Mouse (Mus musculus) liver, embryonic 14.5 days (tissue): ENCODE data around the gene Rarres2. TPM values are rescaled to one million over a fixed set of nuclear protein-coding genes. Genes with fewer than 3 reads are reported as not detected.
A peak's percentile ranks its signal among the peaks of the same experiment; 100 is the strongest.

Experiments
- ATAC-seq: fragments of 200-750 bp; cut with Nextera tagmentation; 2 replicates; pipeline ENCODE4 v1.8.0; 2017; ENCODE audit warnings: moderate number of reproducible peaks, mild to moderate bottlenecking, moderate library complexity; ENCODE audit not compliant: insufficient read depth
- DNase-seq, 3 experiments: peaks; one replicate each; pipeline ENCODE4 v3.0.0-alpha.2; 2012 to 2013; ENCODE audit warnings: low read depth in 3 of 3, low spot score in 3 of 3
- H3K27ac ChIP-seq: fragments of 300-500 bp; sonication (generic); 2 replicates; pipeline ENCODE4 v1.5.1; 2014; ENCODE audit warnings: moderate library complexity, mild to moderate bottlenecking, control low read depth, inconsistent platforms
- H3K27me3 ChIP-seq: fragments of 300-500 bp; sonication (generic); 2 replicates; pipeline ENCODE4 v1.6.1; 2014; ENCODE audit warnings: mild to moderate bottlenecking, low read length, moderate library complexity; ENCODE audit not compliant: control insufficient read depth, insufficient read depth
- H3K36me3 ChIP-seq: fragments of 300-500 bp; sonication (generic); replicated peaks from 2 replicates; pipeline ENCODE4 v1.6.1; 2014; ENCODE audit warnings: low read depth; ENCODE audit not compliant: control insufficient read depth, insufficient read depth
- H3K4me1 ChIP-seq, 2 experiments: fragments of 200-500 bp in 1 of 2; fragments of 300-500 bp in 1 of 2; sonication (generic) in 1 of 2; replicated peaks; 2 replicates each; pipeline ENCODE4 v1.6.1; 2012 to 2014; ENCODE audit warnings: antibody characterized with exemption in 1 of 2, inconsistent platforms in 1 of 2, low read length in 1 of 2; ENCODE audit not compliant: control insufficient read depth in 2 of 2, insufficient read depth in 2 of 2
- H3K4me2 ChIP-seq: fragments of 300-500 bp; sonication (generic); 2 replicates; pipeline ENCODE4 v1.6.1; 2014; ENCODE audit warnings: low read depth, mild to moderate bottlenecking, control low read depth, moderate library complexity
- H3K4me3 ChIP-seq, 2 experiments: fragments of 200-500 bp in 1 of 2; fragments of 300-500 bp in 1 of 2; sonication (generic) in 1 of 2; 2 replicates each; pipeline ENCODE4 v1.5.1; 2012 to 2014; ENCODE audit warnings: low read depth in 2 of 2, low read length in 2 of 2, mild to moderate bottlenecking in 2 of 2, control low read depth in 1 of 2, inconsistent platforms in 1 of 2, moderate library complexity in 1 of 2; ENCODE audit not compliant: insufficient read depth in 1 of 2
- H3K9ac ChIP-seq: fragments of 300-500 bp; sonication (generic); replicated peaks from 2 replicates; pipeline ENCODE4 v1.6.1; 2014; ENCODE audit warnings: mild to moderate bottlenecking, control low read depth, moderate library complexity
- H3K9me3 ChIP-seq: fragments of 300-500 bp; sonication (generic); 2 replicates; pipeline ENCODE4 v1.6.1; 2016; ENCODE audit warnings: low read length, mixed read lengths; ENCODE audit not compliant: control insufficient read depth
- CTCF ChIP-seq: IDR thresholded peaks from 2 replicates; pipeline ENCODE4 v1.5.1; 2016; ENCODE audit warnings: antibody characterized with exemption, low read depth, control low read depth
- EP300 ChIP-seq: IDR thresholded peaks from 2 replicates; pipeline ENCODE4 v1.6.1; 2016; ENCODE audit warnings: antibody characterized with exemption, low read depth
- WGBS: fragments of 180-500 bp; shearing (Covaris S2); extraction: QIAGEN DNeasy Blood & Tissue Kit; methylation state at CpG from one replicate; pipeline ENCODE4 v1.1.7; 2014; ENCODE audit not compliant: insufficient replicate concordance; 5-methylcytosine and 5-hydroxymethylcytosine counted together
- polyA plus RNA-seq, 2 experiments: library from polyadenylated mRNA; depleted of rRNA in 1 of 2; stranded (reverse) in 1 of 2; unstranded in 1 of 2; fragments of >200 nt; fragmentation: Nextera tagmentation in 1 of 2; extraction: Ambion mirVana in 1 of 2; gene quantifications; 2 replicates each; pipeline versions ENCODE4 v1.2.1 to v1.2.3; 2012 to 2014

The Rarres2 gene
- polyA plus RNA-seq, 2 experiments = 11.3 to 16.3 TPM

DNA sequence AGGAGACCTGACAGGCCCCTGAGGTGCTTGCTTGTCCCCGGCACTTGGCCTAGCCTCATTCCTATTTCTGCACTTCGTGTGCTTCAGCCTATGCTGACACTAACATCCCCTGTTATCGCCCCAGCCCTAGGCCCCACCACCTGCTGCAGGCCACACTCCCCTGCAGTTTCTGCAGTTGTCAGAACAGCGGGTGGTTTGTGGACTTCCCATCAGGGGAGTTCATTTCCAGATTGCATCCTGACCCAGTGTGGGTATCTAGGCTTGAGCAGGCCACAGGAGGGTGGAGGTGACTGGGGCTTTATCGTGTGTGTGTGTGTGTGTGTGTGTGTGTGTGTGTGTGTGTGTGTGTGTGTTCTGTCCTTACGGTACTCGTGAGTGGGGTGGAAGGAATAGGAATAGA is 36.9 kb upstream of the Rarres2 start:
- ATAC-seq (peak; percentile 62; the same call in 1 of the 2 replicates), DNase-seq (no peak)
- Histone ChIP-seq H3K36me3 (no peaks in the 10 kb centered on the region), H3K9ac (no peak overlapping the region), H3K4me3 (no peak overlapping the region), H3K4me1 (no peaks in the 10 kb centered on the region), H3K4me2 (no peak overlapping the region), H3K9me3 (no peaks in the 10 kb centered on the region), H3K27ac (no peak overlapping the region), H3K27me3 (no peaks in the 10 kb centered on the region)
- WGBS = 36% methylated on average over 7 of the region's 7 CpGs
- TF ChIP-seq EP300 = no peak
- TF ChIP-seq CTCF = no peak

DNA sequence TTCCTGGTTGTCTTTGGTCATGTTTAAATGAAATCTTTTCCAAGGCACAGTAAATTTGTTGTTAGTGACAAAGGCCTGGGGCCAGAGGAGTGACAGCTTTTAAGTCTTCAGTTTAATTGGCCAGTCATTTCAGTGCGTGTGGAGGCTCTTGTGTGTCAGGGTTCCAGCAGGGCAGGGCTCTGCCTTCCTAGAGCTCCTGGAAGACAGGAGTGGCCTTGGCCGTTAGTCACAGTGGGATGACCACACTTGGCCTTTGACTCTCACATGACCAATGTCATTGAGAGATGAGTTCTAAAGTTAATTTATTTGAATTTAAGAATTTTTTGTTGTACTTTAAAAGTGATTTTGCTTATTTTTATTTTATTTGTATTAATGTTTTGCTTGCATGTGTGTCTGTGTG is 35.5 kb upstream of the Rarres2 start:
- 71% methylated on average over 2 of the region's 2 CpGs for WGBS
- Histone ChIP-seq H3K4me1 (no peaks in the 10 kb centered on the region), H3K9ac (no peak overlapping the region), H3K4me3 (no peak overlapping the region), H3K4me2 (no peak overlapping the region), H3K27ac (no peak overlapping the region), H3K36me3 (no peaks in the 10 kb centered on the region), H3K27me3 (no peaks in the 10 kb centered on the region), H3K9me3 (no peaks in the 10 kb centered on the region)
- DNase-seq (no peak), ATAC-seq (no peak)
- TF ChIP-seq EP300 (no peak), CTCF (no peak)

DNA sequence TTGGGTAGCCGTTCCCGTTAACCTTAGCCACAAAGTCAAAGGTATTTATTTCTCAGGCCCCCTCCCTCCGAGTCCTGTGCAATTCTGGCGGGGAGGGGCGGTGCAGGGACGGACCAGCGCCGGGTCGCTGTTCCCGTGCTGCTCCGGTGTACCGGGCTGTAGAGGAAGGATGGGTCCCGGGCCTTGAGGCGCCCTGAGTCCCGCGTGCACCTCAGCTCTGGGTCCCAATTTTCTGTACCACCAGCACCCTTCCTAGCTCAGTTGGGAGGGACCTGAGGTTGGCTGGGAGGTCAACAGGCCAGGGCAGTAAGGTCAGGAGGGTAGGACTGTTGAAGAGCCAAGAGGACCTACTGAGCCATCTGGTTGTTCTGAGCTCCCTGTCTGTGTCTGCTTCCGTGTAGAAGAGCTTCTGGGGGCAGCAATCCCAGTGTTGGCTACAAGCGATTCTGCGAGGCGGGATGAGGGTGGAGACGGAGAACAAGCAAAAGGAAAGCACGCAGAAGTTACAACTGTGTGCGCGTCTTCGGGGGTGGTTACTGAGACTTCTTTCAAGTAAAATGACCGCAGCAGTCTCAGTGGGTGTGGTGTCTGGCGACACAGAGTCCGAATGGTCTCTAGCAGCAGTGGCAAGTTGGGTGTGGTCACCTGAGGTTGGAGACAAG is 29.6 kb upstream of the Rarres2 start:
- TF ChIP-seq EP300 (no peak), CTCF (no peak)
- peak overlapping the region; percentile 42 for H3K27ac ChIP-seq
- H3K4me3 ChIP-seq = peak overlapping the region; percentile 68 to 75
- WGBS = 2% methylated on average over 28 of the region's 28 CpGs
- no peak for DNase-seq
- peak overlapping the region; percentile 66 for H3K9ac ChIP-seq
- peak overlapping the region; percentile 96 for H3K4me2 ChIP-seq
- no peaks in the 10 kb centered on the region; the same call in 1 of the 2 replicates for H3K36me3 ChIP-seq
- peak; percentile 68 for ATAC-seq
- H3K4me1 ChIP-seq = peaks cover 5 to 8% of the 10 kb centered on the region in 2 experiments
- H3K9me3 ChIP-seq = no peaks in the 10 kb centered on the region
- no peaks in the 10 kb centered on the region for H3K27me3 ChIP-seq

DNA sequence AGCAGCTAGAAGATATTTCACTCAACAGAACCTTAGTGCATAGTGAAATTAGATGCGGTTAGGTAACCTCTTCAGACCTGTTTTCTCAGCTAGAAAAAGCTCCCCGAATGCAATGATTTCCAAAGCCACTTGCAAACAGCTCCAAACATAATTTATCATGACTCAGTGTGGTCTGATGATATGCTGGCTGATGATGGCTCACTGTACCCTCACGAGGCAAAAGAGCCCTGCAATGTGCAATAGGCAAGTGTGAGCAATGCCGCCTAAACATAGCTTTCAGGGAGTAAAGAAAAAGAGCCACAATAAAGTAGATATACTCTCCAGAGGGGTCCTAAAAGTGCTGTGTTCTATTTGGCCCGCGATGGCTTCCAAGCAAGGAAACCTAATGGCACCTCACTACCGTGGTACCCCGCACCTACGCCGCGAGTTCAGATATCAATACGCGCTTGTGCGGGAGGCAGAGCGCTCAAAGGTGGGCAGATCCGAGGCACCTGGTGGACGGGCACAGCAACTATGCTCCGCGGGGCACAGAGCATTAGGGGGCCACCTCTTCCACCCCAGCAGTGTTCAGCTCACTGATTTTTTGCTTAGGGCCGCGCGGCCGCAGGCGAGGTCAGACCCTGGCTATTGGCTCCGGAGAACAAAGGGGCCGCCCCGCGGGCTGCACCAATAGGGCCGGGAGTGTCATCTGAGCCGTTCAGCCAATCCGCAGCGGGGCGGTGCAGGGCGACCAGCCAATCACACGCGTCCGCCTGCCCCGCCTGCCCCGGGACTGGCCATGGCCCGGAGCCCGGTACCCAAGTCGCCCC is 28.9 kb upstream of the Rarres2 start, which contains the start of gene Zfp775:
Gene Zfp775, plus strand, starts transcription at position 793 of the 809 bp plus-strand sequence.
- H3K9me3 ChIP-seq = no peaks in the 10 kb centered on the region; the same call in 1 of the 2 replicates
- H3K4me3 ChIP-seq = peak within 1 kb of the TSS; percentile 68 to 75
- no peaks in the 10 kb centered on the region; the same call in 1 of the 2 replicates for H3K36me3 ChIP-seq
- TF ChIP-seq CTCF (peak; percentile 18; the same call in 1 of the 2 replicates), EP300 (no peak)
- H3K4me1 ChIP-seq = peaks cover 5 to 8% of the 10 kb centered on the region in 2 experiments
- ATAC-seq = peak; percentile 99
- peak within 1 kb of the TSS; percentile 42 for H3K27ac ChIP-seq
- 5% methylated on average over 42 of the region's 42 CpGs for WGBS
- peak within 1 kb of the TSS; percentile 66 for H3K9ac ChIP-seq
- no peaks in the 10 kb centered on the region for H3K27me3 ChIP-seq
- peak within 1 kb of the TSS; percentile 96 for H3K4me2 ChIP-seq
- DNase-seq = peak; percentile 76

DNA sequence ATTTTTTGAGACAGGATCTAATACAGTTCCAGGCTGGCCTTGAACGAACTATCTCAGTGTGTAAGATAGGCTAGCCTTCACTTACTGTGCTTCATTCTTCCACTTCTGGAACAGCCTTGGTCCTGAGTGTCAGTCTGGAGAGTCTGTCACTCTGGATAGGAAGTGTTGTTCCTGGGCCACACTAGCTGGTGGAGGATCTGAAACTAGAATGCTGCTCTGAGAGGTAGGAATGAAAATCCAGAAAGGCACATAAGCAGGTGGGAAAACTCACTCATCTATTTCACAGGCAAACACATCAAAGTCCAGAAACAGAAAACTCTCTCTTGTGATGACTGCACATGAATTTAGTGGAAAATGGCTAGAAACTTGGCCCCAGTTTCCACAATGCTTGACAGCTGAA is 28.0 kb upstream of the Rarres2 start:
- no peaks in the 10 kb centered on the region for H3K27me3 ChIP-seq
- no peak overlapping the region for H3K27ac ChIP-seq
- H3K4me2 ChIP-seq = no peak overlapping the region
- WGBS = 69% methylated on average over 1 of the region's 1 CpGs
- H3K9ac ChIP-seq = no peak overlapping the region
- H3K9me3 ChIP-seq = no peaks in the 10 kb centered on the region; the same call in 1 of the 2 replicates
- ATAC-seq = no peak
- no peak for DNase-seq
- no peak overlapping the region for H3K4me3 ChIP-seq
- no peaks in the 10 kb centered on the region; the same call in 1 of the 2 replicates for H3K36me3 ChIP-seq
- no peak for TF ChIP-seq CTCF
- no peak for TF ChIP-seq EP300
- peaks cover 5 to 8% of the 10 kb centered on the region in 2 experiments for H3K4me1 ChIP-seq
